Mouse (Mus musculus) yolk sac, embryonic 10.5 days (tissue): ENCODE results near the gene Tmem119.

Source experiments
- DNase-seq: peaks from one replicate; pipeline ENCODE4 v3.0.0-alpha.2; 2017; ENCODE audit warnings: low spot score

Tmem119 gene

DNA sequence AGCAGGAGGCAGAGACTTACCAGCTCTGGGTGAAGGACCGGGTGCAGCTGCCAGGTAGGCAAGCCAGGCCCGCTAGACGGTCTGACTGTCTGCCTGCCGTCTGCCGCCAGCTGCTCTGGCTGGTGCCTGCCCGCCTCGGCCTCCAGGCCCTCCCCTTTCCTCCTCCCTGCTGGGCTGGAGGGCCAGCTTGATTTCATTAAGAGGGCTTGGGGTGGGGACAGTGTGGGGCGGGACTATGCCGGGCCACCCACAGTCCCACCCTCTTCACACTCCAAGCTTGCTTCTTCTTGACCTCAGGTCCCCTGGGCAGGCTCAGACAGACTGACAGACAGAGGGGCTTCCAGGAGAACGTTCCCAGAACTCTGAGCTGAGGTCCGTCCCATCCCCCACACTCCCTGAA lies at the start of gene Tmem119:
Gene Tmem119 (minus strand): TSS at position 237 of the 400 bp plus-strand sequence.
- peak; percentile 70 for DNase-seq

DNA sequence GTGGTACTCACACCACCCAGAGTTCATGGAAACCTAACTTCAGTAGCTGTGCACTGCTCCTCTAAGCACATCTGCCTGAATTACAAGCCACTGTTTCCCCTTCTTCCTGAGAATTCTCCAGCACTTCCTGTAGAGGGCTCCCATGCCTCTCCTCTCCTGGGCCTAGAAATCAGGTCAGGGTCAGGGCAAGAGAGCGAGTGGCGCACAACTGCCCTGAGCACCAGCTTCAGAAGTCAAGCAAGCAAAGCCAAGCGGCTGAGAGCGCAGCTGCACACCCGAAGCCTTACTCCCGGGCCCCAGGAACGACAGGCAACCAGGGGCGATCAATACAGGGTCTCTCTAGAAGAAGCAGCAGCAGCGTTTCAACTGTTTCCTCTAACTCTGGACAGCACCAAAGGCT lies 47.3 kb upstream of the Tmem119 start:
- no peak for DNase-seq

DNA sequence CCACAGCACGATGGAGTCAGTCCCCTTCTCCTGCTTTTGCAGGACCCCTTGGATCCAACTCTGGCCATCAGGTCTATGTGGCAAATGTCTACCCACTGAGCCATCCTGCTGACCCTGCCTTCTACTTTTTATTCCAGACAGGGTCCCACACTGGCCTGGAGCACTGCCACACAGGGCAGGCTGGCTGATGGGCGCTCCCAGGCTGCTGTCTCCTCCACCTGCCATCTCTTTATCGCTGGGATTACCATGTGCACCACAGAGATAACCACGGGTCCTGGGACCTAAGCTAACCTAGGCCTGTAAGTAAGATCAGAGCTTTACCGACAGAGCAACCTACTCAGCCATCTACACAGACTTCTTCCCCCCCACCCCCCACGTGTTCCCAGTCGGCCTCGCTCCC lies 46.3 kb upstream of the Tmem119 start:
- DNase-seq = no peak

DNA sequence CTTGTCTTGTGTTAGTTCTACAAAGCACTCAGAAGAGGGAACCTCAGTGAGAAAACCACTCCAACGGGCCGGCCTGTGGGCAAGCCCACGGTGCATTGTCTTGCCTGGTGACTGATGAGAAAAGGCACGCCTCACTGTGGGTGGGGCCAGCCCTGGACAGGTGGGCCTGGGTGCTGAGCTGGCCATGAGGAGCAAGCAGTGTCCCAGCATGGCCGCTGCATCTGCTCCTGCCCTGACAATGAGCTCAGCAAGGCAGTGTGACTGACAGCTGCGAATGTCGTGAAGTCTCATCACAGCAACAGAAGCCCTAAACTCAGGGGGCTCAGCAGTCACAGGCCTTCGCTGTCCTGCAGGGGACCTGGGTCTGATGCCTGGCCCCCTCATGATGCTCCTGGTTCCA lies 45.3 kb upstream of the Tmem119 start:
- DNase-seq = no peak

DNA sequence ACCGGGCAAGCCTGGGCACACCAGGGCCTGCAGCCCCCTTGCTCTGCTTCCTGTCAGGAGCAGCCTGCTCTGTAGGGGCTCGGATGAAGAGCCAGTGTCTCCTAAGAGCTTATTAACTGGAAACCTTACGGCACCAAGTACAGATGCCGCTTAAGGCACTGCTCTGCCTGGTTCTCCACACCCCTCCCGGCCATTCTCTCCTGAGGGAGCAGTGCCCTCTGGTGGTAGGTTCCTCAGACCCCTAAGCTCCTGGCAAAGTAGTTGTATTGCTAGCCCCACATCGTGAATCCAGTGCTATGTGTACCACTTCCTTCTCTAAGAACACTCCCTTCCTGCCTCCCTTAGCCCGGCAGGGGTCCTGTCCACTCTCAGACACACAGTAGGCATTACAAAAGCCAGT lies 44.4 kb upstream of the Tmem119 start:
- DNase-seq = no peak

DNA sequence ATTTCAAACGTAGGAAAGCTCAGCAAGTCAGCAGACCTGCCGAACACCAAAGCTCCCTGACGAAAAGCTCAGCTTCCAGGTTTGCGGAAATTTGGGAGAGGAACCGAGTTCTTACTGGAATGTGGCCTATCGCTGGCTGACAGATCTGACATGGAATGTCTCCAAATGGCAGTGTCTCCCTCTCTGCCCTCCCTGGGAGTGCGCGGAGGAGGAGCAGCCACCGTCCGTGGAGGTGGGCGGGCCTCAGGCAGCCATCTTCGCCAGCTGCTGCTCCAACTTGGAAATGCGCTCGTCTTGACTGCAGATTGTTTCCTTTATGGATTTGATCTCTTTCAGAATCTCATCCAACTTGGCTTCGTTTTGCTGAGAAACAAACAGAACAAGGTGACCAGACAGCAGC lies 43.8 kb upstream of the Tmem119 start:
- no peak for DNase-seq

DNA sequence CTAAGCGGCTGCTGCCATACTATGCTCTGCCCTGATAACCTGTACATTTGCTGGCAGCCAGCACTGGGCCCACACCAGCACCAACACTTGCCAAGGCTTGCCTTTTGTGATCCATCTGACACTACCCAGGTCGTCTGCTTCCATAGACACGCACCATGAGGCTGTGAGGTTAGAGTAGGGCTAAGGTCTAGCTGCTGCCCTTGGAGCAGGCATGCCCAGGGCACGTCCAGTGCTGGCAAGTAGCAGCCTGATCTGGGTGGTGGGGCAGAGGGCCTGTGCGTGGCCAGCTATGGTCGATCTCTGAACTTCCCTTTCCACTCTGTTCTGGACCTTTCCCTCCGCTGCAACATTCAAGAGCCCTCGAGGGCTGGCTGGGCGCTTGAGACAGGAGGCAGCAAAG lies 42.6 kb upstream of the Tmem119 start:
- no peak for DNase-seq

DNA sequence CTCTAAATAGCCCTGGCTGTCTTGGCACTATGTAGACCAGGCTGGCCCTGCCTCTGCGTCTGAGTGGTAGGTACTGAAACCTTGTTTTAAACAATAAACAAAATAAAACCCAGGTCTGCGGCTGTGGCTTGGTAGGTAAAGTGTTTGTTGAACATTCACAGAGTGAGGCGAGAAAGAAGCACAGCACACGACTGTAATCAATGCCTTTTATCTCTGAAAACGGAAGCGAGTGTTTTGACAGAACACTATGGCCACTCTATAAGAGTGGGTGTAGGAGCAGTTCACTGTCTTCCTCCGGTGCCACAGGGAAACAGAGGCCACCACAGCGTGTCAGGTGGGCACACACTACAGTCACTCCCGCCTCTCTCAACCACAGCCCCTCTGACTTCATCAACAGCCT lies 41.9 kb upstream of the Tmem119 start:
- DNase-seq = no peak

DNA sequence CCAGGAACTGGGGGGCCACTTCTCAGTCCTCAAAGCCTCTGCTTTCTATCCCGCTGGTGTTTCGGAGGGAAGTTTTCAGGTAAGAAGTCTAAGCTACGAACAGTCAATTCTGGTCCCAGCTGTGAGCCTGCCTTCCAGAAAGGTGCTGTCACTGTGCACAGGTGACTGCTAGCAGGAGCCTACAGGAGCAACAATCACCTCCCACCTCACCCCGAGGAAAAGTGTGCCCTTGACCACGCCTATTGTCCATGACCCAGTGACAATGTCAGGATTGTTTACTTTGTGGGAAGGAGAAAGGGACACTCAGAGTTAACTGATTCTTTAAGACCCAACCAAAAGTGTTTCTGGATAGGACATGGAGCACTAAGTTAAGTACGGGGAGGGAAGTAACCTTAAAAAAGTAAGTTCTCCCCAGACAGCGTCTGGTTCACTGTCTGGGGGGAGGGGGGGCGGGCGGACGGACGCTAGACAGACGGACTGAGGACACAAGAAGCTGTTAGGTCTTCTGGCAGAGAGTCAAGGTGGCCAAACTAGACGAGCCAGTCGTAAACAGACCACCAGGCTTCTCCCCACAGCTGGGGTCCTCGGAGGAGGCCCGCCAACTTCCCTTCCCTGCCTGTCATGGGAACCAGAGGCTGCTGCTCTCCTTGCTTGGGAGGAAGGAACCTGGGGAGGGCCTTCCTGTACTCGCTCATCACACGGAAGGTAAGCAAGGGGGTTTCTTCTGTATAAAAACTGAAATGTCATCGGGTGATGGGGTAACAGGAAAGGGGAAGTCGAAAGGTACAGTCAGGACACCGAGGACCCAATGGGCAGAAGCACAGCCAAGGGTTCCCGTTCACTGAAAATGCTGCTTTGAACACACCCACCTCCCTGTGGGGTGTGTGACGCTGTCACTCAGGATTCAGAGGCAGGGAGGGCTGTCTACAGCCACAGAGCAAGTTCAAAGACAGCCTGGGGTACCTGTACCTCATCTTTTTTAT lies 41.2 kb upstream of the Tmem119 start:
- DNase-seq = no peak

DNA sequence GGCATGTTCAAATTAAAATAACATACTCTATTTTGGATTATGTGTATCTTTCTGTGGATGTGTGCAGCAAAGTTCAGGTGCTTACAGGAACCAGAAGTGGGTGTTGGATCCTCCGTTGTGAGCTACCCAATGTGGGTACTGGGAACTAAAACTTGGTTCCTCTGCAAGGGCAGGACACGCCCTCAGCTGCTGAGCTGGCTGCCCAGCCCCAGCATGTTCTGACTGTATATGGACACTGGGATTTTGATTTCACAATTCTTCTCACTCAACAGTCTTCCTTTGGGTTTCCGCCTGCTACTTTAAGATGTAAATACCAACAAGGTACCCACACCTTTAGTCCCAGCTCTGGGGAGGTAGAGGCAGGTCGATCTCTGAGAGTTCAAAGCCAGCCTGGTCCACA lies 40.1 kb upstream of the Tmem119 start:
- DNase-seq = no peak

DNA sequence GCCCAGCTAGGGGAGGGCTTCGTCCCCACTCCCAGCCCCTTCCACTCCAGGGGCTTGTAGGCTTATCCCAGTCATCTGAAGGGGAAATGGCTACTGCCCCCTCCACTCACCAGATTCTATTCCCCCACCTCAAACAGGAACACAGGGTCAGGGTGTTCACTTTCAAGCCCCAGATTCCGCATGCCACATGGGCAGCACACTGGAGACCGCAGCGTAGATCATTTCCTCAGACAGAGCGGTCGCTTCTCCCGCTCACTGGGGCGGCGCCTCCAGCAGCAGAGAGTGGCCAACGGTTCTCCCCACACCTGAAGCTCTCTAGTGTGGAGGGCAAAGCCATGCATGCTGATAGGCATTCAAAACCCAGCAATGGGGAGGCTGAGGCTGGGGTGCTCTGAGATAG lies 36.6 kb upstream of the Tmem119 start:
- DNase-seq = no peak

DNA sequence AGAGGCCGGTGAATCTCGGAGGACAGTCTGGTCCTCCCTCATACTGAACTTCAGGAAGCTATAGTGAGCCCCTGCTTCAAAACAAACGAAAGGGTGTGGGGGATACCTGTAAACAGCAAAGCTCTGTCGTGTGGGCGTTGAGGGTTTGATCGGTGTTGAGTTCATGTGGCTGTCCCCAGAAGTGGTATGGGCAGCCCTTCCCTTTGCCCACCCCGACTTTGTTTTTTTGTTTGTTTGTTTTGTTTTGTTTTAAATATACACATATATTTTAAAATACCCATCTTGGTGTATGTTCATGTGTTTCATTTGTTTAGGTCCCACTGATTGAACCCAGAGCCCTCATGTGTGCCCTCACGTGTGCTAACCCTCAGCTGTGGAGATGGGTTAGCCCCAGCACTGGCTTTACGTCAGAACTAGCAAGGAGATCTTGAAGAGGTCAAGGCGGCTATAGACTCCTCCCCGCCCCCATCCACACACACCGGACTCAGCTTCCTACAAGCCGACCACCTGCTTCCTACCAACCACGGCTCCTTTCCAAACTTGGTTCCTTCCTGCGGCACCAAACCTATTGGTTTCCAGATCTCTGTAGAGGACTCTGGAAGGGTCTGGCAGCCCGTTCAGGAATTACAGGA lies 33.1 kb upstream of the Tmem119 start:
- no peak for DNase-seq

DNA sequence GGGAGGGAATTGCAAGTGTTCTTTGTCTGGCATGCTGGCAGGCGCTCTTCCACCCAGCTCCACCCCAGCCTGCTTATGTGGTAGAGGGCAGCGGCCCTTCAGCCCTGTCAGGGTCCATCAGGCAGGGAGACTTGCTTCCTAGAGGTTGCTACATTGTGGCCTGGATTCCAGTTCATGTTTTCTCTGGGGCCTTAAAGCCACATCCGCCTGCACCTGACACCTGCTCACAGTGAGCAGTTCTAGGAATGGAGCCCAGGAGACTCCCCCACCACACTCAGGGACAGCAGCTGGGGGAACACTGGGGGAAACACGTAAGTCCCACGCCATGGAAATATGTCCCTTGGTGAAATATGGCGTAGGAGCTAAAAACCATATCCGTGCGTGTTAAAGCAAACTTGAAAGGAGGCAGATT lies 32.2 kb upstream of the Tmem119 start, which contains the start of gene Selplg:
Gene Selplg (minus strand): TSS at position 155 of the 412 bp plus-strand sequence.
- DNase-seq = no peak

DNA sequence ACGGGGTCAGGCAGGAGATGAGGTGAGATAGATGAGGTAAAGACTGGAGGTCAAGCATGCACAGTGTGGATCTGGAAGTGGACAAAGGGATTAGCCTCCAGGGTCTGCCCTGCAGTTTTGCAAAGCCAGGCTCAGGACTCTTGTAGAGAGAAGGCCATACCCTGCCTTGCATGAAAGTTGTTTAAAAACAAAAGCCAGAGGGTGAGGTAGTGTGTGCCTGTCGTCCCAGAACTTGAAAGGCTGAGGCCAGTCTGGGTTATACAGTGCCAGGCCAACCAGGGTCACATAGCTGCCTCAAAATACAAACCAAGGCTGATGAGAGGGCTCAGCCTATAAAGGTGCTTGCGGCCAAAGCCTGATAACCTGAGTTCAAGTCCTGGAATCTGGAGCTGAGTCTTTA lies 31.4 kb upstream of the Tmem119 start:
- DNase-seq = no peak

DNA sequence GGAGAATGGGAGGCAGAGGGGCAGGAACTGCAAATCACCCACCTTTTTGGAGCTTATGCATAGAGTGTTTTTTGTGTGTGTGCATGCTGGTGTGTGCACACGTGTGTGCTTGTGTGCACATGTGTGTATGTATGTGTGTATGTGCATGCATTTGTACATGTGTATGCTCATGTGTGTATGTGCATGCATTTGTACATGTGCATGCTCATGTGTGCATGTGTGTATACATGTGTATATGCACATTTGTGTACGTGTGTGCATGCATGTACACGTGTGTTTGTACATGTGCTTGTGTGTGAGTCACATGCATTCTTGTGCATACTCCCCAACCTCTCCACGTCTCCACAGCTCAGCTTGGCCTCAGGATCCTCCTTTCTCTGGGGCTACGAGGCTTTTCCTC lies 30.5 kb upstream of the Tmem119 start:
- DNase-seq = no peak

DNA sequence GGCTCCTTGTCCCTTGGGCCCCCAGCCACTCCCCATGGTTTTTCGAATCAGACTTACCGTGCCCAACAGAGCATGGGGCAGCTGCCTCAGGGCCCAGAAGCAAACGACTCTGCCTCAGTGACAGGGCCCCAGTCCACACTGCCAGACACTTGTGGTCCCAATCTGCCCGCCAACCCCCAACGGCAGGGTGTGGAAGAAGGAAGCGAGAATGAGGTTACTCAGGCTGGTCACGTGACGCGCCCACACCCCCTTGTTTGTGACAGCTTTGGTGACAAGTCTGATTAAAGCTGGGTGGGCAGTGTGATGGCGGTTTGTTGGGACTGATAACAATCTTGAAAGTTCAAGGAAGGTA lies 30.0 kb upstream of the Tmem119 start:
- DNase-seq = no peak

DNA sequence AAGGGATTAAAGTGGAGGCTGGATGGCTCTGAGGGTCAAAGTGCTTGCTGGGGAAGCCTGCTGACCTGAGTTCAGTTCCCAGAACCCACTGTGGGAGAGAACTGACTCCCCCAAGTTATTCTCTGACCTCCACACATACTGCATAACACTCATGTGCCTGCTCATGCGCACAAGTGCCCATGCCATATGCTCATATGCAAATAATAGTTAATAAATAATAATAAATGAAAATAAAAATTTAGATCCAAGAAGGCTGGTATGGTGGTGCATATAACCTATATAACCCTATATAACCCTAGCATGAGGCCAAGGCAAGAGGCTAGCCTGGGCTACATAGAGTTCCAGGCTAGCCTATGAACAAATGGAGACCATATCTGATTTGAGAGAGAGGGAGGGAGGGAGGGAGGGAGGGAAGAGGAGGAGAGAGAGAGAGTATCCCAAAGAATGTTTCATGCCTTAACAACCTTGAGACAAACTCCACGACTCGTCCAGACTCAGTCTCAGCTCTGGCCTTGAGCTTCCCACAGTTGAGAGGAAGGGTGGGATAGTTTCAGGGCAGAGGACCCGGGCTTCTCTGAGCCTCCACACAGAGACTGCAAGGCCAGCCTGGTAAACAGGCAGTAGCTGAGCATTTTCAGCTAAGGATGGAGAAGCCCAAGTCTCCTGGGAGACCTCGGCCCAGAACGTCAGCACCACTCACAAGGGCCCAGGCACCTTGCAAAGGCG lies 29.4 kb upstream of the Tmem119 start:
- no peak for DNase-seq

DNA sequence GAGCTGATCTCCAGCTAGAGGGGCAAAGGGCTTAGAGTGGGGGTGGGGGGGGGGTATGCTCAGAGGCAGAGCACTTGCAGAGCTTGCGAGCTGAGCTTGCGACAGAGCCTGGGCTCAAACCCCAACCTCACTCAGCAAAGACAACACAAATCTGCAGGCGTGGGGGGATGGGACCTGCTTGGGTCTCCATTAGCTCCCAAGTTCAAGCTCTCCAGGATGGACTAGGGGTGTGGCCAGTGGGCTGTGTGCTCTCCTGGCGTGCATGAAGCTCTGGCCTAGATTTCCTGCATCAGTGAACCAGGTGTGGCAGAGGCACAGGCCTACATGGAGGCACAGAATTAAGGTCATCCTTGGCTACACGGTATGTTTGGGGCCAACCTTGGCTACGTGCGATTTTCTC lies 28.2 kb upstream of the Tmem119 start:
- no peak for DNase-seq

DNA sequence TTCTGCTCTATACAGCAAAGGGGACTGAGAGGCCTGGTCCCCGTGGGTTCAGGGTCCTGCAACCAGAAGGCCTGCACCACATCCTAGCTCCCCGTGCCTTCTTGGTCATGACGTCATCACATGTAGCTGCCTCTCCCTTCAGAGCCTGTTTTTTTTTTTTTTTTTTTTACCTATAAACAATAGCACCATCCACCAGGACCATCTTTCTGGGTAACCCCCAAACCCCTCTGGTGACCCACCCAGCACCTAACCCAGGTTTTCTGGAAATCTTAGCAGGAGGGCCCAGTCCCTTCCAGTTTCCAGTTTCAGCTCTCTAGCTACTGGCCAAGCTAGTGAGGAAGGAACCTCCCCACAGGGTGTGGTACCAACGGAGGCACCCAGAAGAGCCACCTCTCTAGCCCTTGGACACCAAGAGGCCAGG lies 27.7 kb upstream of the Tmem119 start:
- no peak for DNase-seq

DNA sequence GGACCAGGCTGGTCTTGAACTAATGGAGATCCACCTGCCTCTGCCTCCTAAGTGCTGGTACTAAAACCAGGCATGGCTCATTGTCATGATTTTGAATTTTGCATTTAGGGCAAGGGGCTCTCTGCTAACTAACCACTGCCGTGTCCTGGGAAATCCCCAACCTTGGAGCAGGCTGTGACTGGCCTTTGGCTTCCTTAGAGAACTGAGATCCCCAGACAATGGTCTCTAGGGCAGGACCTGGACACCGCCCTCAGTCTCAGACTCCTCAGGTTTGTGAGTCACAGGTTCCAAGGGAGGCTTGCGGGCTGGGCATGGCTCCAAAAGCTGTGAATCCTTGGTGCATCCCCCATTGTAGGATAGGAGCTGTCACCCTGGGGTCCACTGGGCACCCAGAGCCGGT lies 26.3 kb upstream of the Tmem119 start:
- DNase-seq = no peak

DNA sequence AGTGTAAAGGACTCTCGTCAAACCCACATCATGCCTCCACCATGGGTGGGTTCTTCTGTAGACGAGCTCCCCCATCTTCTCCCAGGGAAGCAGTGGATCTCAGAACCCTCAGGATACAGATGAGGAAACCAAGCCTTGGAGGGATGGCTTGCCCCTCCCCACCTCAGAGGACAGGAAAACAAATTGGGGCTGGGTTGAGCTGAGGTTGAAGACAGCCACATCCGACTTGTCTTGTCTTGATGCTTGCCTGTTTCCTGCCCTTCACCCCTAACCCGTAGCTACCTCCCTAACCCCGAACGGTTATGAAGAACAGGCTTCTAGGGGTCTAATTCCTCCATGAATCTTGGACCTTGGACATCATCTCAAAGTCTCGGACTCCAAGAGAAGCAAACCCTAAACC lies 25.2 kb upstream of the Tmem119 start:
- no peak for DNase-seq

DNA sequence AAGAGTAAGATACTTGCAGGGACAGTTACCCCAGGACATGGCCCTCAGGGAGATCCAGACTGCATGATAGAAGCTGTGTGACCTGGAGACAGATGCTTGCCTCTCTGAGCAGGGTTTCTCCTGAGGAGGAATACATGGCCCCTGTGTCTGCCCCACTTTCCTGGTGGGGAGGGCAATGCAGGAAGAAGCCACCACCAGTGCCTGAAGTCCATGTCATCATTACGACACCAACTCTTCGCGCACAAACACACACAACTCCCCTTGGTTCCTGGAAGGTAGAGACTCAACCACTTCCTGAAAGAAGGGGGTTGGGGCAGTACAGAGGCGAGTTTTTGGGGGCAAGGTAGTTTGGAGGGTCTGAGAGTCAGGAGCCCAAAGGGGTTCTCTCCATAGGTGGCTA lies 23.9 kb upstream of the Tmem119 start:
- no peak for DNase-seq

DNA sequence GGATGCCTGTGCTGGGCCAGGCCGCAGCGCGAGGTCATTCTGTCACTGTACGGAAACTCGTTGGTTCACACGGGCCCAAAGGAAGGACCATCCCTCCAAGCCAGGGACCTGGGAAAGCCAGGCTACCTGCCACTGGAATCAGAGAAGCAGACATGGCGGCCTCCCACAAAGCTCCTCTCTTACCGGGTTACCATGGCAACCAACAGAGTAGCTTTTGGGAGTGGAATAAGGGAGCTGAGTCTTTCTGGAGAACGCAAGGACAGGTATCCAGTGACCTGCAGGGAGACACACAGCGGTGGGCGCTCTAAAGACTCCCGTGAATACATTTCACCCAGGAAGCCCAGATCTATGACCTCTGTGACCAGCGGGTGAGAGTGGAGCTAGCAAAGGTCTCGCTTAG lies 18.3 kb upstream of the Tmem119 start:
- no peak for DNase-seq
